Mouse (Mus musculus) C2C12 (cell line): Measurements from ENCODE around the gene Mamdc4.

Experiments used
- CEBPB ChIP-seq: IDR thresholded peaks from one replicate; pipeline ENCODE4 v1.6.1; 2011; ENCODE audit warnings: low read depth, mild to moderate bottlenecking, control low read depth, moderate library complexity
- CTCF ChIP-seq: IDR thresholded peaks from one replicate; pipeline ENCODE4 v1.5.1; 2011; ENCODE audit not compliant: control insufficient read depth, insufficient read depth, insufficient read length
- FOSL1 ChIP-seq: IDR thresholded peaks from one replicate; pipeline ENCODE4 v1.8.0; 2011; ENCODE audit warnings: mild to moderate bottlenecking, low read length; ENCODE audit not compliant: poor library complexity, insufficient read depth, severe bottlenecking
- MAX ChIP-seq: IDR thresholded peaks from one replicate; pipeline ENCODE4 v1.6.1; 2011; ENCODE audit warnings: mild to moderate bottlenecking, control low read depth
- MYOD1 ChIP-seq: IDR thresholded peaks from one replicate; pipeline ENCODE4 v1.6.1; 2011; ENCODE audit warnings: low read depth; ENCODE audit not compliant: control insufficient read depth, insufficient read length
- MYOG ChIP-seq: IDR thresholded peaks from one replicate; pipeline ENCODE4 v1.6.1; 2011; ENCODE audit not compliant: control insufficient read depth, insufficient read length; ENCODE audit errors: extremely low read depth
- USF1 ChIP-seq: IDR thresholded peaks from one replicate; pipeline ENCODE4 v1.6.1; 2011; ENCODE audit warnings: low read depth, mild to moderate bottlenecking, control low read depth, moderate library complexity

- no peak for TF ChIP-seq CTCF
- TF ChIP-seq MAX = no peak
- TF ChIP-seq CEBPB = no peak
- no peak for TF ChIP-seq USF1
- no peak for TF ChIP-seq MYOG
- no peak for TF ChIP-seq MYOD1
- no peak for TF ChIP-seq FOSL1
These were observed 34.1 kb downstream of the Mamdc4 start for GRCm38 (mm10) chr2:25540541-25540948.
